Mouse (Mus musculus): ENCODE data around the gene Lmtk3.

Gene Lmtk3

DNA sequence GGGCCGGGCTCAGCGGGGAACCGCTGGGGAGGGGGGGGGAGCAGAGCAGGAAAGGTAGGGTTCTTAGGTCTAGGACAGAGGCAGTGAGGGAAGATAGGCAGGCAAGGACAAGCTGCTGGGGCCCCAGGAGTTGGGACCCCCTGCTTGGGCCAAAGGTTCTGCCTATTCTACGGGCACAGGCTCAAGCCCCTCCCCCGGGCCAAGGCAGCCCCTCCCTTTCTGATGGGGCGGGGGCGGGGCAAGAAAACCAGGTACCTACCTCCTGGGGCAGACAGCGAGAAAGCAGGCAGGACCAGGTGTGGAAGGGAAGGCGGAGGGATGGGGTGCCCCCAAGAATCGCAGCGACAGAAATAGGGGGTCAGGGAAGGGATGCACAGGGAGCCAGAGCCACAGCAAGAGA lies 24.9 kb downstream of the Lmtk3 start:
- no peak for DNase-seq (ENCODE audit: extremely low read depth, low read depth)

DNA sequence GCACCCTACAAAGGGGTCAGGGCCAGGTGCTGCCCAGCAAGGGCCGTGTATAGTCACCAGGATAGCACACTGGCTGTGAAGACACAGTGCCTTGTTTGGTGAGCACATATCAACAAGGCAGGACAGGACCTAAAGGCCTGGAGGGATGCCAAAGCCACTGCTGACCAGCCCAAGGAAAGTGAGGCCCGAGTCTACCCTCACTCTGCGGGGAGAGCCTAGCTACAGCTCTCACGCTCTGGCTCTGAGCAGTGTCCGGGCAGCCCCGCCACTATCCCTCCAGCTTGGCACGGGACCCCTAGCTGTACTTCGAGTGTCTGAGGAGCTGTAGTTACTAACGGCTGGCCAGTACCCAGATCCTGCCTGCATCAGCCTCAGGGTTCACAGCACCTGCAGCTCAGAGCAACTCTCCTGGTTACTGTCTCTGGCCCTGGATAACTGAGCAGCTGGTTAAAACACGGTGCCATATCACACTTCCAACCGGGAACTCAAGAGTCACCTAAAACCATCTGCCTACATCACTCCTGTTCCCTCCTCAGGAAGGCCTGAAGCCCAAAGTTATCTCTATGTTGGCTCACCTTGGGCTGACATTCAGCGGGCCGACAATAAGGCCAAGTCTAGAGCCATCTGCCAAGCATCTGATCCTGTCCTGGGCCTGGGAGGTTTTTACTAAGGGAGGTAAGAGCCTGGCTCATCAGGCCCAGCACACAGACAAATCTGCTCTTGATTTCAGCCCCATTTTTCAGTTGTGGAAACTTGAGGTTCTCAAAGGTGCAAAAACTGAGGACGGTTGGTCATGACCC lies 25.9 kb downstream of the Lmtk3 start:
- DNase-seq (ENCODE audit: extremely low read depth, low read depth): no peak

DNA sequence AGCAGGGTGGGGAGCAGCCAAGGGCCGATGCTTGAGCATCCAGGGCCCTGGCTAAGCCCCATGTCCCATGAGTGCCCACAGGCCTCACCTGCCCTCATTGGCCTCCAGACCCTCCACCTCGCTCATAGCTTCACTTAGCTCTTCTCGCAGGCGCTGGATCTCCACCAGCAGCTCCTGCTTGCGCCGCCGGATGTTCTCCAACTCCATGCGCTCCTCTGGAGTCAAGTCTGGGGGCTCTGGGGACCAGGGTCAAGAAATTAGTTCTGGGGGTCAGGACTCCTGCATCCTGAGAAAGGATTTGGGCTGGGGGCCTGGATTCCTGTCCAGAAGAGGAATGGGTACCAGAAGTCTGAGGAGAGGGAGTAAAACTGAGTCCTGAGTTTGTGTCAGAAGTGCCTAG lies 29.4 kb downstream of the Lmtk3 start:
- no peak for DNase-seq (ENCODE audit: extremely low read depth, low read depth)

DNA sequence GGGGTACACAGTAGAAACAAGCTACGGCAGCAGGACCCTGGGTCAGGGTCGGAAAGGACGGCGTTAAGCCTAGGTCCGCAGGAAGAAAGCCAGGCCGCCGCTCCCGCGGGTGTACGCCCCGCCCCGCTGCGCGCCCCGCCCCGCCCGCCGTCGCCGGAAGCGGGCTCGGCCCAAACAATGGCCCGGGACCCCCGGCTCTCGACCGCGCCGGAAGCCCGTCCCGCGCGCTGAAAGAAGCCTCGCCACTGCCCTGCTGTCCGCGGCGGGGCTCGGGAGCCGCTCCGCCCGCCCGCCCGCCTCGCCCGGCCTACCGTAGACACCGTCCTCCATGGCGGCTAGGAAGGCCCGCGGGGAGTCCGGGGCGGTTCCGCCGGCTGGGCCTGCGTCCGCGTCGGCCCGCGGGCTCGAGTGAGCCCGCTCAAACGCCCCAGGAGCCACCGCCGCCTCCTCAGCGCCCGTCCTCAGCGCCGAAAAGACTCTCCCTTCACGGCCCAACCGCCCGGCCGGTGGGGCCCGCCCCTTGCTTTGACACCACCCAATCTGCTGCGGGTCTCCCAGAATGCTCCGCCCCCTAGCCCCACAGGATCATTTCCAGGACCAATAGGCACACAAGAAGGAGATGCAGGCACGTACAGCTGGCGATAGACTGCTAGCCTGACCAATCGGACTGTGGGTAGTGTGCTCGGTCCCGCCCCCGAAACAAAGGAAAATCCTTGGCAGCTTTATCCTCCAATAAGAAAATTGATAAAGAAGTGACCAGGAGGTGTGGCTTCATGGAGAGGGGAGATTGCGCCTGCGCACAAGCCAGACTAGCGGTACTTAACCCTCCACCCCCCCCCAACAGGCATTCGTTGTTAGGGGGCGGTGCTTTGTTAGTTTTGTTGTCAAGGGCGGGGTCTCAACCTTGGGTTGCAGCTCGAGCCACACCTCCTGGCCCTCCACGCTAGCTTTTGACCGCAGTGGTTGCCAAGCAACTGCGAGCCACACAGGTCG lies 30.5 kb downstream of the Lmtk3 start, which contains the start of gene Cyth2:
TSS of gene Cyth2 (minus strand) at position 795 of the 993 bp plus-strand sequence.
- peak; percentile 98 for DNase-seq (ENCODE audit: extremely low read depth, low read depth)

DNA sequence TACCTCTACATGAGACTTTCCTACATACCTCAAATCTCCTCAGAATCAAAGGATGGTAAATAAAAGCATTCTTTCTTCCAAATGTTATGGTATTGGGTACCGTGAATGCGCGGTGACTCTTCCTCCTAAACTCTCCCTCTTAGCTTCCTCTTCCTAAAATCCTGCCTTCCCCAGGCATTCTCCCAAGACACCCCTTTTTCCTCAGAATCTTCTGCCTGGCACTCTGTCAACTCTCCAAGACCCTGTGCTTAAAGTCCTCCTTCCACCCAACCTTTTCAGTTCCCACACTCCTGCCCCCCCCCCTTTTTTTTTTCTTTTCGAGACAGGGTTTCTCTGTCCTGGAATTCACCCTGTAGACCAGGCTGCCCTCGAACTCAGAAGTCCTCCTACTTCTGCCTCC lies 31.3 kb downstream of the Lmtk3 start:
- DNase-seq (ENCODE audit: extremely low read depth, low read depth): no peak

DNA sequence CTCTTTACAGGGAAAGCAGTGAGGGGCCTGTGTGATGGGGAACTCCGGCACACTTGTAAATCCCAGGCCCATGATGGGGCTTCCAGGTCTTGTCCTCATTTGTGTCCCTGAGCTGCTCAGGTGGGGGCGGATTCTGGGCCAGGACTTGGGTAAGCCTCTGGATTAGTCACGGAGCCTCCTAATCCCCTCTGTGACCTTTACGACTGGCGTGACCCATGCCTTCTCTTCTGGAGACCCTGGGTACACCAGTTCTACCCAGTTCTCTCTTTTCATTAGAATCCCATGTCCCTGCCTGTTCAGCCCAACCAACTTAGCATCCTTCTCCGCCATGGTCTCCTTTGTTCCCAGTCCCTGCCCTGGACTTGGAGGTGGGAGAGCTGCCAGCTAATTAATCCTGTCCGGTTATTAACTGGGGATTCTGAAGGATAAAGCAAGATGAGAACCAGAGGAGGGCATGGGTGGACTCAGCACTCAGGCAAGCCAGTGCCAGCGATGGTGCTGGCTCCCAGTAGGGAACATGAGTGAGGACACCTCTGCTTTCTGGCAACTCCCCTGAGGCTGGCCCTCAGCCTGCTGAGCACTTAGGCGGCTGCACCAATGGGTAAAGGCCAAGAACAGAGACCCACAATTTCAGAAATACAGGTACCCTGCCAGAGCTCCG lies 31.9 kb downstream of the Lmtk3 start:
- no peak for DNase-seq (ENCODE audit: extremely low read depth, low read depth)

DNA sequence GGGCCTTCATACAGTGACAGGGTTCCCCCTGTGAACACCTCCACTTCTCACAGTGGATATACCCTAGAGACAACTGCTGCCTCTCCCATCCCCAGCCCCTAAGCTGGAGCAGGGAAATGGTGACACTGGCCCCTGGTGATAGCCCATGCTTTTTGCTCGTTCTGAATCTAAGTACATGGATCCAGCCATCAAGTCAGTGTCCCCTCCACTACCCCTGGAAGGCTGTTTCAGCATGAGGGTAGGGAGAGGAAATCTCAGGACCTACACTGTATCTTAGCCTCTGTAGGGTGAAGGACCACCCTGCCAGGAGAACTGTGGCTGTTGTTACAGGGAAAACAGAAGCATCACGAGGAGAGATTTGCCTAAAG lies 32.4 kb downstream of the Lmtk3 start:
- DNase-seq (ENCODE audit: extremely low read depth, low read depth): no peak

DNA sequence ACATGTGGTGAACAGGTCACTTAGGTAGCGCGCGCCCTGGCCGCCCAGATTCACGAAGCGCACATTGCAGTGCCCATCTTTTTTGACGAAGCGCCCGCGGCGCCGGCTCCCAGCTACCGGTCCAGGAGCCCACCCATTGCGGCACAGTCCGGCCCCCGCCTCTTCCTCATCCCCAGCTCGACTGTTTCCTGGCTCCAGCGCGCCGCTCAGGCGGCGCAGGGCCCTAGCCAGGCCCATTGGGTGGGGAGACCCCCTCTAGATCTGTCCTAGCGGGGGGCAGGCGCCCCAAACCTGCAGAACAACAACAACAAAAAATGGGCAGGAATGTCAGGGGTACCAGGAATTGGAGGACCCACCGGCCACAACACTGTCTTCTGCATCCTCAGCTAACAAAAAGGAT lies 36.3 kb downstream of the Lmtk3 start:
- DNase-seq (ENCODE audit: extremely low read depth, low read depth): no peak

DNA sequence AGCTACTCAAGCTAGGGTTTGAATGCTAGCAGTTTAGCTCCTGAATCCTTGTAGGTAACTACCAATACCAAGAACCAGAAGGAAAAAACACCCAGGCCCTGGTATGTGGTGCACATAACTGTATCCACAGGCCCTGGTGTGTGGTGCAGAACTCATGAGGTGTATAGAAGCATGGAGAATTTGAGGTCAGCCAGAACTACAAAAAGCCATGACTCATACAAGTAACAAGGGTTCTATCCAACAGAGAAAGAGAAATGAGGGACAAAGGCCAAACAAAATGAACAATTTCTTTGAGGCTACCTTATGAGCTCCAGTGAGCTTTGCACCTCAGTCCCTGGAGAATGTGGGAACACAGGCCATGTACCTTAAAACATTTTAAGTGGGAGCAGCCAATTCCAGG lies 37.4 kb downstream of the Lmtk3 start:
- no peak for DNase-seq (ENCODE audit: extremely low read depth, low read depth)

DNA sequence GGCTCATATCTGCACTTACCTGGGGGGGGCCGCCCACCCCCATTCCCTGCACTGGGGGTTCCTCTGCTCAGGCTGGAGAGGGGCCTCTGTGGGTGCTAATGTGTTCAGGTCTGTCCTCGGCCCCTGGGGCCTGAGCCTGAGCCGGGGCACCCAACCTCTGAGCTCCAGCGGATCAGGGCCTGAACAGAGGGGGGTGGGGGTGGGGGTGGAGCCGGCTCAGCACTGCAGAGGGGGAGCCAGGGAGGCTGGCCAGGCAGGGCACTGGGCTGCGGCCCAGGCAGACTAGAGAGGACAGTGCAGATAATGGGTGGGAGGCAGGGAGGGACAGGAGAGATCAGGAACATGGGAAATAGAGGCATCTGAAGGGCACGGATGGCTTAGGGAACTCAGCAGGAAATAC lies 41.1 kb downstream of the Lmtk3 start, which contains the start of gene Kcnj14:
TSS of gene Kcnj14 (minus strand) at position 185 of the 400 bp plus-strand sequence.
- DNase-seq (ENCODE audit: extremely low read depth, low read depth): no peak

DNA sequence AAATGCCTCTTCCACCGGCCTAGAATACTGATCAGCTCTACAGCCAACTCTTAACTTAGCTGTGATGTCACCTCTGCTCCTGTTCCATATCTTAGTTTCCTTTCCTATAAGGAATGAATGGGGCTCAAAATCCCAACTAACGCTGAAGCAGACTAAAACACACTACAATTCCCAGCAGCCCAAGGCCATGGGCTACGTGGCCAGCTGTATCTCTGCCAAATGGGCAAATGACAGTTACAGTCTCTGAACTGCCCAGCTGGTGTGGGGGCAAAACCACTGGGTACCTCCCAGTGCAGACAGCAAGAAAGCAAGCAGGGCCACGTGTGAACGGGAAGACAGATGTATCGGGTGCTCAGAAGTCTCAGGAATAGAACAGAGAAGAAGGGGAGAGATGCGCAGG lies 43.1 kb downstream of the Lmtk3 start:
- no peak for DNase-seq (ENCODE audit: extremely low read depth, low read depth)

DNA sequence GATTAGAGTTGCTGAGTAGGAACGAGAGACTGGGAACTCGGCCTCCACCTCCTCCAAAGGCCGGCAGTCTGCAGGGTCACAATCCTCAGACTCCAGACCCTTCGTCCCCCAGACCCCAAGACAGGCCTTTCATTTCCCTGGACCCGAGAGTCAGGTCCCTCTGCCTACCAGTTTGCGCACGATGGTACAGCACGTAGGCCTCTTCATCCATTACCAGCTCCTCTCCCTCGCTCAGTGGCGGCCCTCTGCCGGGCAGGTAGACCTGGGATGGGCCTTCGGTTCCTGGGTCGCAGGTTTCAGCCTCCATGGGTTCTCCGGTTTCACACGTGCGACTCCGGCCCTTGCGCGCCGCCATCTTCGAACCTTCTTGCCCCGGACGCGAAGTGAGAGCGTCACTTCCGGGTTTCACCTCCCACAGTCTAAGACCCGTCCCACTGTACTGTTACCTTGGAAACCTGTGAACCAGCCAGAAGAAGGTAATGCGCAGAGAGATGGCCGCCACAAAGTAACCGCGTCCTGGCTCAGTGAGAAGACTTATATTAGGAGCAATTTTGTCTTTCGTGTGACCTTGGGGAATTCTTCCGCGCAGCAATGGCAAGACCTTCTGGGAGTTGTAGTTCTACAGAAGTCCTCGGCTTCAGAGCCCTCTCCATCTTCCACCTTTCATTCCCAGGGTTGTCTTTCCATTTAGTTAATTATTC lies 47.0 kb downstream of the Lmtk3 start, which contains the start of gene Grwd1:
TSS of gene Grwd1 (minus strand) at position 518 of the 701 bp plus-strand sequence.
- DNase-seq (ENCODE audit: extremely low read depth, low read depth): peak; percentile 87

DNA sequence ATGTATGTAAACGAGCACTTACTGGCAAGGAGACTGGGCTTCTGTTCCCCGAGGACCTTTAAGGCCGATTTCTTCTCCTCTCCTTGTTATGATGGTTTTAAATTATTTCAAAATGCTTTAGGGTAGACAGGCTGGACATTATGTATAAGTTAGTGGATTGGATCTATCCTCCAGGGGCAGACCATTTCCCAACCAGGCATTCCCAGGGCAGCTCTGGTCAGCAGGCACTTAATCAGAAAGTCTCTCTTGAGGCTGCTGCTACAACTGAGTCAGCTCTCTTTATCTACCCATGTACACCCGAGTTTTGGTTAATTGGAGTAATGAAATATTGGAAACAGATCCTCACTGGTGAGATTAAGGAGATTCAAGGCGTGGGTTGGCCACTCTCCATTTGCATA lies 47.6 kb downstream of the Lmtk3 start:
- DNase-seq (ENCODE audit: extremely low read depth, low read depth): no peak

DNA sequence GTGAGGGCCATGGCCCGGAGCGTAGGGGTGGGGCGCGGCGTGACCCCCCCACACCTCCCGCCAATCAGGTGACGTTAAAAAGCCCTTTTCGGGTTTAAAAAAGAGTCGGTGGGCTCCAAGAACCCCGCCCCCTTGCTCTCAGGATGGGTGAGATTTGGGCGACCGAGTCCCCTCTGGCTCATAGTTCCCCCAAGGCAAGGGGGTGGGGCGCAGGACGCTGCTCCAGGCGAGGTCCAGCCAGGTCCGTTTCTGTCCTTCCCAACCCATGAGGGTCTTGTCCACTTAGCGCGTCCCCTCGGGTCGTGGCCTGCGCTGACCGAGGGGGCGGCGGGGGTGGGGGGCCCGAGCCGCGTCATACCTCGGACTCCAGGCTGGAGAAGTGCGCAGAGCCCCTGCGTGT lies 48.9 kb downstream of the Lmtk3 start:
- DNase-seq (ENCODE audit: extremely low read depth, low read depth): no peak

DNA sequence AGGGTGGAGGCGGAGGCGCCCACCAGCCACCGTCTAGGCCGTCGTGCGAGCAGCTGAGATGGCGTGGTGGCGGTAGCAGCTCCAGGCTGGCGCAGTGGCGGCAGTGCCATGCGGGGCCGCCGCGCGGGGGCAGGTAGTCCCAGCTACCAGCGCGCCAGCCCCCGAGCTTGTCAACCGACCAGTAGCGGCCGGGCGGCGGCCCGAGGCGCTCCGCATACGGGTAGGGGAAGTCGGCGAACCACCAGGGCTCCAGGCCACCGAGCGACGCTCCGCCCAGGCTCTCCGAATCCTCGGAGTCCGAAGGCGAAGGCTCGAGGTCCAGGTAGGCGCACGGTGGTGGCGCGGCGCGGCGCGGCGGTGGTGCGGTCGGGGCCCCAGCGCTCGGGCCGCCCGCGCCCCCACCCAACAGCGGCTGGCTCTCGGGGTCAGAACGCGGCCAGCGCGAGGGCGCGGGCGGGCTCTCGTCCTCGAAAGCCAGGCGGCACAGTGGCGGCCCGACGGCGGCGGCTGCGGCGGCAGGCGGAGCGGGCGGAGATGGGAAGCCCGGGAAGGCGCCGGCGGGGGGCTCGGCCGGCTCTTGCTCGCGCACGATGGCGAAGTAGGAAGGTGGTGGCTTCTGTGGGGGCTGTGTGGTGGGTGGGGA lies 49.7 kb downstream of the Lmtk3 start:
- no peak for DNase-seq (ENCODE audit: extremely low read depth, low read depth)

DNA sequence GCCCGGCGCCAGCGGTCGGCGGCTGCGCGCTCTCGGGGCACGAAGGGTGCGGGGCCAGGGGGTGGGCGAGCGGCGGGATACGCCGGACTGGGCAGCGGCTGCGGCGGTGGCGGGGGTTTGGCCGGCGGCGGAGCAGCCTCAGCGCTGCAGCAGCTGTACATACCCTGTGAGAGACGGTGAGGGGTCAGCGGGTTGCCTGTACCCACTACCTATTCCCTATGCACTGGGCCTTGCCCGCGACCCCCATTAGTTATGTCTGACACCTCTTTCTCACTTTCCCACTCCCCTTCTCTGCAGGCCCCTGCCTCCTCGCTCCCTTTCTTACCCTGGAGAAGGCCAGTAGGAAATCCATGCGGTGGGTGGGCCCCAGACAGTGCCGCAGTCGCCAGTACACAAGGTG lies 50.4 kb downstream of the Lmtk3 start:
- DNase-seq (ENCODE audit: extremely low read depth, low read depth): no peak

DNA sequence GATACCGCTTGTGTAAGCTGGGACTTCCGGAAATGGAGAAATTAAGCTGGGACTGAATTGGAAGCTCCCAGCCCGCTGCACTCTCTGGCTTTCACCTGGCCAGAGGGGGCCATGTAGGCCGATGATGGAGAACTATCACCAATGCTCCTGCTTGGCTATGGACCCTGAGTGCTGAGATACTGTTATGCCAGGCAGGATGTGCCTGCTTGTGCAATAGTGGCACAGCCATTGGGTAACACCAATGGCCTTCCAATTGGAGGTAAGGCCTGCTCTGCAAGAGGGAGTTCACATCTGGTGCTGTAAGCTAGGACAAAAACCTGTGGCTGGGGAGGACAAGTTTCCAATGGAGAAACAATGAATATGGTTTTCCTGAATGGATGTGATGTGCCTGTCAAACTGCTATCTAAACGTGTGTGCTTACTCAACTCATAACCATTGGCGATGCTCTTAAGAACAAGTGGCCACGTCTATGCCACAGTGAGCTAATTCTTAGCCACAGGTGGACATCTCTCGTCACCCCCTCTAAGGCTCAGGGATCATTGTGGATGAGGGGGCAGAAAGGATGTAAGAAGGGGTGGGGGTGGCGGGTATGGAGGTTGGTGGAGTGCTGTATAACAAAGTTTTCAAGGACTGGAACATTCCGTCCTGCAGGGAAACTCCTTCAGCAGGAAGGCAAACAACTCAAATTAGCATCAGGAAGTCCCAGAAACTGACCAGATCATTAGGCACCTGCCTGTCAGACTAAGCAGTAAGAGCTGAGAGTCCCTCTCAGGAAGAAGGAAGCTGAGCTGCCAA lies 59.6 kb downstream of the Lmtk3 start:
- DNase-seq (ENCODE audit: extremely low read depth, low read depth): no peak

DNA sequence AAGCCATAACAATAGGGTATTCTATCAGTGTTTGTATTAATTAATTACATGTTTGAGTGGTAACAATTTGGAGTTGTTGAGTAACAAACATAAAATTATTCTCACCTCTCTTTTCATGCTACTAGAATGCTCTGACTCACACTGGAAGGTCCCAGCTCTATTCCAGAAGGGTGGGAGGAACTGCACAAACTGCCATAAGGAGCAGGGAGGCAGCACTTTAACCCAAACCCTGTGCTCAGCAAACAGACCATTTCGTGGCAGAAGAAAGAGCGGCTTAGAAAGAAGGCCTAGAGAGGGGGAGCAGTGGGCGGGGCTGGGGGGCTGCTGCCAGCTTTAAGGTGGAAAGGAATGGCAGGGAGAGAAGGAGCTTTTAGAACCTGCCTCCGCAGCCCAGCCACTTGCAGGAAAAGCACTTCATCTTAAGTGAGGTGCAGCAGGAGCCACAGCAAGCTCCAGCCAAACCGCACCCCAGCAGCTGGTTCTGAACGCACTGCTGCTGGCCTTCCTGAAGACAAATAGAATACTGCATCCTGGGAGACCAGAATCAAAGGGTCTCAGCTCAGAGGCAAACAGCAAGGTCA lies 65.0 kb downstream of the Lmtk3 start:
- DNase-seq (ENCODE audit: extremely low read depth, low read depth): no peak

DNA sequence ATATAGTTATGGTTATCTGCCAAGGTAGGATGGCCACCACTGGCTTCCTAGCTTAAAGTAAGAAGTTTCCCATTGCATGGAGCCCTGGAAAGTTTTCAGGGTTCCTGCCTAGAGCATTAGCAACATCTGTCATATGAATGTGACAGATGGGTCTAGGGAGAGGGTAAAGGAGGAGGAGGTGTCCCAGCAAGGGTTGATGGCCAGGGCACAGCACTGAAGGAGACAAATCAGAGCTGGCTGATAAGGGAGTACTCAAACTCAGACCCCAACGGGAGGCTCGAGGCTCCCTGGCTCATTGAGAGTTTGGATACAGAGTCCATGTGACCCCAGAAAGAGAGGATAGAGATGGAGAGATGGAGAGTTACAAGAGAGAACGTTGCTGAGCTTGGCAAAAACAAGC lies 67.1 kb downstream of the Lmtk3 start:
- no peak for DNase-seq (ENCODE audit: extremely low read depth, low read depth)
